11 mouse cellular contexts compared by ENCODE assay signal in genomic region chr5:113910065-113910701, GRCm38 (mm10). TPM values are rescaled to one million over a fixed set of nuclear protein-coding genes. Genes with fewer than 3 reads are reported as not detected.
A peak's percentile ranks its signal among the peaks of the same experiment; 100 is the strongest.
DNase-seq lines count a peak whose midpoint lies in the region; ATAC-seq and TF ChIP-seq lines count a peak whose summit lies in the region.
"Had no signal": no experiment of that assay in that cellular context is flagged by ENCODE, and none has a peak within 500 bp of the region (broad histone marks: within the 10 kb centered on the region; RNA-seq: fewer than 3 reads in every experiment).

No protein-coding gene starts in this region.

- TF ChIP-seq RAD21 in MEL (IDR thresholded peaks at IDR 0.05; ENCODE audit: low read depth, low read length) = no peak

- H3K4me3 ChIP-seq in MEL (ENCODE audit: control insufficient read depth in 1 of 2, insufficient read depth in 1 of 2, low read depth in 2 of 2, low read length in 2 of 2) (peak overlapping the region; percentile 35 to 50), macrophage (ENCODE audit: inconsistent target) (no peak overlapping the region)
- no peak overlapping the region for H3K4me3 ChIP-seq in hindbrain, embryonic 13.5 days
- H3K4me3 ChIP-seq: limb, embryonic 13.5 days; neural tube, embryonic 13.5 days had no signal

- ATAC-seq in common myeloid progenitor, adult 5-6 weeks (replicated peaks; ENCODE audit: low read depth, poor library complexity, severe bottlenecking) = peak; percentile 17
- no peak for ATAC-seq in hindbrain, embryonic 13.5 days (ENCODE audit: low FRiP score)

- H3K79me2 ChIP-seq in MEL (ENCODE audit: control insufficient read depth, insufficient read depth, low read length, poor library complexity) (peaks cover 31% of the 10 kb centered on the region), macrophage (ENCODE audit: inconsistent target) (peaks cover 26% of the 10 kb centered on the region)

- H3K4me1 ChIP-seq in MEL (ENCODE audit: control insufficient read depth in 1 of 2, insufficient read depth in 2 of 2, low read length in 2 of 2) = peaks cover 8 to 35% of the 10 kb centered on the region in 2 experiments
- peaks cover 27% of the 10 kb centered on the region for H3K4me1 ChIP-seq in hindbrain, embryonic 13.5 days (replicated peaks)

- TF ChIP-seq CTCF in MEL (IDR thresholded peaks at IDR 0.05 in 2 of 3, conservative IDR thresholded peaks at IDR 0.05 in 1 of 3; ENCODE audit: control insufficient read depth in 1 of 3, insufficient read depth in 1 of 3, low read depth in 2 of 3, low read length in 3 of 3, poor library complexity in 1 of 3, severe bottlenecking in 1 of 3) = no peak

- H3K27ac ChIP-seq in MEL (ENCODE audit: control insufficient read depth, low read depth, low read length) = peak overlapping the region; percentile 49
- H3K27ac ChIP-seq in macrophage = peak overlapping the region; percentile 78
- H3K27ac ChIP-seq in hindbrain, embryonic 13.5 days = no peak overlapping the region
- H3K27ac ChIP-seq: limb, embryonic 13.5 days had no signal

- H3K9ac ChIP-seq in MEL (ENCODE audit: control insufficient read depth, low read depth, low read length, poor library complexity, severe bottlenecking) = peak overlapping the region; percentile 34; the same call in 1 of the 2 replicates
- no peak overlapping the region for H3K9ac ChIP-seq in hindbrain, embryonic 13.5 days
- H3K9ac ChIP-seq: limb, embryonic 13.5 days; neural tube, embryonic 13.5 days had no signal

- peak; percentile 57 for DNase-seq in layer of hippocampus, adult 9-11 months
- DNase-seq in layer of hippocampus, postnatal 25 days (ENCODE audit: extremely low spot score in 1 of 2, low spot score in 1 of 2) = no peak
- DNase-seq in MEL (ENCODE audit: low read depth, low spot score) = peak; percentile 87
- DNase-seq in B cell, adult 2 months = no peak
- DNase-seq: adrenal gland, postnatal 25 days; thymus, adult 2 months had no signal

- TF ChIP-seq POLR2A in MEL (IDR thresholded peaks at IDR 0.05; ENCODE audit: control insufficient read depth in 1 of 2, insufficient read depth in 1 of 2, low read depth in 1 of 2, low read length in 2 of 2, poor library complexity in 1 of 2) = no peak

- H3K27me3 ChIP-seq in MEL (ENCODE audit: control insufficient read depth in 1 of 2, insufficient read depth in 2 of 2, low read length in 2 of 2) = no peaks in the 10 kb centered on the region
- no peaks in the 10 kb centered on the region for H3K27me3 ChIP-seq in hindbrain, embryonic 13.5 days
- H3K27me3 ChIP-seq: limb, embryonic 13.5 days; neural tube, embryonic 13.5 days had no signal

- peak; percentile 50 to 68; a peak in 3 of 4 replicates for TF ChIP-seq EP300 in MEL (IDR thresholded peaks at IDR 0.05; ENCODE audit: low read depth in 1 of 2, low read length in 2 of 2)

- no peak overlapping the region for H3K4me2 ChIP-seq in hindbrain, embryonic 13.5 days
- H3K4me2 ChIP-seq: limb, embryonic 13.5 days had no signal

- WGBS in macrophage (ENCODE audit: missing documents) = 25% methylated on average over 8 of the region's 10 CpGs
- WGBS in hindbrain, embryonic 13.5 days = 42% methylated on average over 10 of the region's 10 CpGs

- H3K36me3 ChIP-seq in MEL (ENCODE audit: control insufficient read depth in 1 of 2, insufficient read depth in 2 of 2, low read length in 2 of 2) (peaks cover 0 to 28% of the 10 kb centered on the region in 2 experiments; a peak in 2 of 4 replicates), macrophage (ENCODE audit: inconsistent target) (no peaks in the 10 kb centered on the region)
- H3K36me3 ChIP-seq in hindbrain, embryonic 13.5 days = no peaks in the 10 kb centered on the region
- H3K36me3 ChIP-seq: limb, embryonic 13.5 days; neural tube, embryonic 13.5 days had no signal

- no peaks in the 10 kb centered on the region for H3K9me3 ChIP-seq in MEL (replicated peaks; ENCODE audit: insufficient read depth, low read length)
- H3K9me3 ChIP-seq in hindbrain, embryonic 13.5 days = no peaks in the 10 kb centered on the region
- H3K9me3 ChIP-seq: limb, embryonic 13.5 days; neural tube, embryonic 13.5 days had no signal

TF ChIP-seq in MEL, 35 proteins besides CTCF, POLR2A, EP300 and RAD21:
- TF ChIP-seq NELFE (IDR thresholded peaks at IDR 0.05; ENCODE audit: low read depth, low read length) (no peak), ZMIZ1 (IDR thresholded peaks at IDR 0.05; ENCODE audit: low read depth, low read length) (no peak), POLR2AphosphoS2 (IDR thresholded peaks at IDR 0.05; ENCODE audit: low read length) (no peak), ELF1 (IDR thresholded peaks at IDR 0.05; ENCODE audit: low read depth, low read length) (peak; percentile 88), USF2 (IDR thresholded peaks at IDR 0.05; ENCODE audit: borderline replicate concordance in 1 of 2, insufficient read depth in 1 of 2, low read depth in 1 of 2, low read length in 2 of 2) (no peak), KAT2A (conservative IDR thresholded peaks at IDR 0.05; ENCODE audit: low read depth, low read length) (no peak), HCFC1 (IDR thresholded peaks at IDR 0.05; ENCODE audit: low read depth, low read length) (peak; percentile 35; the same call in 1 of the 2 replicates), ZKSCAN1 (IDR thresholded peaks at IDR 0.05; ENCODE audit: low read depth, low read length) (no peak), JUND (IDR thresholded peaks at IDR 0.05; ENCODE audit: low read depth, low read length) (peak; percentile 95), POLR2AphosphoS5 (IDR thresholded peaks at IDR 0.05; ENCODE audit: borderline replicate concordance, low read depth, low read length) (no peak), SIN3A (IDR thresholded peaks at IDR 0.05; ENCODE audit: low read length) (peak; percentile 67), CHD2 (IDR thresholded peaks at IDR 0.05; ENCODE audit: low read length) (no peak), UBTF (IDR thresholded peaks at IDR 0.05; ENCODE audit: borderline replicate concordance, insufficient read depth, low read depth, low read length) (no peak), ETS1 (IDR thresholded peaks at IDR 0.05; ENCODE audit: low read depth, low read length) (peak; percentile 59), MXI1 (IDR thresholded peaks at IDR 0.05; ENCODE audit: low read depth, low read length) (peak; percentile 40), MYB (IDR thresholded peaks at IDR 0.05; ENCODE audit: low read depth, low read length) (no peak), GABPA (IDR thresholded peaks at IDR 0.05; ENCODE audit: low read depth, low read length) (no peak), USF1 (IDR thresholded peaks at IDR 0.05; ENCODE audit: low read depth, low read length) (no peak), BHLHE40 (IDR thresholded peaks at IDR 0.05; ENCODE audit: borderline replicate concordance, low read depth, low read length) (no peak), SMC3 (IDR thresholded peaks at IDR 0.05; ENCODE audit: low read depth, low read length) (no peak), MAZ (IDR thresholded peaks at IDR 0.05; ENCODE audit: low read depth, low read length) (peak; percentile 80; the same call in 1 of the 2 replicates), CHD1 (IDR thresholded peaks at IDR 0.05; ENCODE audit: low read depth, low read length) (no peak), MEF2A (IDR thresholded peaks at IDR 0.05; ENCODE audit: extremely low read depth, insufficient replicate concordance, low read depth, low read length, poor library complexity, severe bottlenecking) (no peak), ZNF384 (IDR thresholded peaks at IDR 0.05; ENCODE audit: low read depth, low read length) (no peak), GATA1 (IDR thresholded peaks at IDR 0.05; ENCODE audit: low read depth, low read length) (peak; percentile 61), E2F4 (IDR thresholded peaks at IDR 0.05; ENCODE audit: borderline replicate concordance, low read depth, low read length) (no peak), RCOR1 (IDR thresholded peaks at IDR 0.05; ENCODE audit: low read depth, low read length) (peak; percentile 51; the same call in 1 of the 2 replicates), NRF1 (IDR thresholded peaks at IDR 0.05; ENCODE audit: insufficient read depth, low read depth, low read length, poor library complexity, severe bottlenecking) (no peak), MYC (IDR thresholded peaks at IDR 0.05; ENCODE audit: low read depth, low read length) (no peak), MAFK (IDR thresholded peaks at IDR 0.05; ENCODE audit: borderline replicate concordance, low read depth, low read length) (no peak), ZC3H11A (IDR thresholded peaks at IDR 0.05; ENCODE audit: low read depth, low read length) (no peak), TBP (IDR thresholded peaks at IDR 0.05; ENCODE audit: low read depth, low read length) (0 out of 2 replicates have a peak, but pooled peaks have one; percentile 28), TCF12 (IDR thresholded peaks at IDR 0.05; ENCODE audit: low read depth, low read length) (no peak), TAL1 (IDR thresholded peaks at IDR 0.05; ENCODE audit: low read length) (no peak), MAX (IDR thresholded peaks at IDR 0.05; ENCODE audit: low read length) (no peak)

RNA-seq across cellular contexts. Expression of gene Coro1c, which starts 1.6 kb away (rescaled TPM):
- total RNA-seq in layer of hippocampus, postnatal 25 days (2021) = 10 to 100 TPM; 82.7 to 91.6 TPM
- 103 TPM in 2 replicates for total RNA-seq in MEL (2012; rRNA removed)
- polyA plus RNA-seq in MEL (2012; ENCODE audit: insufficient read depth in 1 of 2, insufficient read length in 2 of 2, low read depth in 1 of 2, low replicate concordance in 2 of 2, missing spikeins in 1 of 2) (100 to 1,000 TPM in 1 of 2 experiments, 10 to 100 TPM in 1; 77.3 to 158 TPM), macrophage (2018) (171 to 329 TPM (median 266 TPM) in 3 replicates)
- 92.4 and 106 TPM in 2 replicates for total RNA-seq in common myeloid progenitor, adult 5-6 weeks (2017)
- 100 to 1,000 TPM in 17 of 26 experiments, 10 to 100 TPM in 9; 22.3 to 244 (median 133) TPM for total RNA-seq in macrophage (2018; cell fraction: chromatin; rRNA removed)
- total RNA-seq in macrophage (2018; cell fraction: cytosol; rRNA removed) = 100 to 1,000 TPM; 158 to 295 (median 208) TPM
- total RNA-seq in macrophage (2018; cell fraction: nucleus; rRNA removed) = 100 to 1,000 TPM in 21 of 26 experiments, 10 to 100 TPM in 5; 51.2 to 265 (median 156) TPM
- polyA plus RNA-seq in hindbrain, embryonic 13.5 days (2015; fragmentation: Nextera tagmentation; extraction: Ambion mirVana) = 176 and 190 TPM in 2 replicates

Comparison
In these comparisons a context has a peak if more than half of its experiments do, and no peak if none do; other contexts are left out.
1. DNase-seq: peak in layer of hippocampus, adult 9-11 months (single experiment) and MEL (single experiment); none in layer of hippocampus, postnatal 25 days (0 of 2) and B cell, adult 2 months (0 of 2).
2. H3K4me3 ChIP-seq: peak in MEL (2 of 2); none in macrophage (single experiment) and hindbrain, embryonic 13.5 days (single experiment).